8 mouse cellular contexts compared by ENCODE assay signal in the genomic region with DNA sequence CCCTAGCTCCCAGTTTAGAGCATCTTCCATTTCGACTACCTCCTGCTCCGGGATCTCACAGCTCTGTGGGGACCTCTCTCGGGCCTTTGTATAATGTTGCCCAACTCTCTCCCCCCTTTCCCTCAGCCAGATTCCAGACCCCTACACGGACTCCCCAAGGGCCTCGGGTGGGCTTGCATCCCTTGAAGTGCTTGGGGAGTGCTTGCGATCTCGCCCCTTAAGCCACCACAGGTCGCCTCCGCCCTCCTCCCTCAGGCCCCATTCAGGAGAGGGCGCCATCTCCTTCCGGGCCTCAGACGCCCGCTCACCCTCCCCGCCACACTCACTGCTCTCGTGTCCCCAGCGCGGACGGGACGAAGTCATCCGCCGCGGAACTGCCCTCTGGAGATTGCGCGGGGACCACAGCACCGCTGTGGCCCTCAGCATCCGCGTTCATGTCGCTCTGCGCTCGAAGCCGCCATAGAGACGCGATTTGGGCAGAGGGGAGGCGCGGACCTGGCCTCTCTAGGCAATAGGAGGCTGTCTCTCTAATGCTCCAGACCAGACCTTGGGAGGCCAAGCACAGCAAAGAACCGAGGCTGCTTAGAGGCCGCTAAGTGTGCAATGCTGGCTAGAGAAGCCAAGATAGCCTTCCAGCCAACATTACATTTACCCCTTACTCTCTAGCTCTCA. TPM values are rescaled to one million over a fixed set of nuclear protein-coding genes. Genes with fewer than 3 reads are reported as not detected.
DNase-seq lines count a peak whose midpoint lies in the region; ATAC-seq and TF ChIP-seq lines count a peak whose summit lies in the region.

A gene (minus strand): TSS at position 501 of the 672 bp plus-strand sequence.

- WGBS in heart, embryonic 12.5 days: under 1% methylated on average over 37 of the region's 37 CpGs
- under 1% methylated on average over 37 of the region's 37 CpGs for WGBS in kidney, postnatal 0 days
- WGBS in liver, embryonic 11.5 days: under 1% methylated on average over 37 of the region's 37 CpGs
- under 1% methylated on average over 37 of the region's 37 CpGs for WGBS in stomach, embryonic 14.5 days

- ATAC-seq in erythroblast, adult 5-6 weeks (replicated peaks; ENCODE audit: low FRiP score, poor library complexity, severe bottlenecking): peak; percentile 97
- ATAC-seq in heart, embryonic 12.5 days (ENCODE audit: insufficient number of reproducible peaks, low FRiP score): peak; percentile 92
- ATAC-seq in kidney, postnatal 0 days (replicated peaks; ENCODE audit: low FRiP score, low read depth): peak; percentile 93
- peak; percentile 97 for ATAC-seq in liver, embryonic 11.5 days (replicated peaks; ENCODE audit: low FRiP score)
- ATAC-seq in stomach, embryonic 14.5 days (ENCODE audit: insufficient number of reproducible peaks, insufficient read depth, low FRiP score, low read depth): peak; percentile 95

- peak within 1 kb of the TSS; percentile 80 for H3K9ac ChIP-seq in heart, embryonic 12.5 days
- H3K9ac ChIP-seq in kidney, postnatal 0 days (ENCODE audit: low read depth, low read length): peak within 1 kb of the TSS; percentile 92
- H3K9ac ChIP-seq in liver, embryonic 11.5 days (ENCODE audit: low read depth, low read length): peak within 1 kb of the TSS; percentile 96
- H3K9ac ChIP-seq in stomach, embryonic 14.5 days (replicated peaks; ENCODE audit: low read depth, low read length): peak within 1 kb of the TSS; percentile 57

- H3K4me1 ChIP-seq in heart, embryonic 12.5 days (replicated peaks): peaks cover 5% of the 10 kb centered on the region; the same call in 1 of the 2 replicates
- H3K4me1 ChIP-seq in kidney, postnatal 0 days (replicated peaks; ENCODE audit: insufficient read depth, low read length): no peaks in the 10 kb centered on the region
- peaks cover 9% of the 10 kb centered on the region for H3K4me1 ChIP-seq in liver, embryonic 11.5 days (replicated peaks; ENCODE audit: control insufficient read depth, insufficient read depth, low read length)
- H3K4me1 ChIP-seq in stomach, embryonic 14.5 days (ENCODE audit: control insufficient read depth, insufficient read depth, low read length): no peaks in the 10 kb centered on the region

- peak within 1 kb of the TSS; percentile 57 for H3K4me2 ChIP-seq in heart, embryonic 12.5 days
- peak within 1 kb of the TSS; percentile 60 for H3K4me2 ChIP-seq in kidney, postnatal 0 days (ENCODE audit: low read length)
- H3K4me2 ChIP-seq in liver, embryonic 11.5 days: peak within 1 kb of the TSS; percentile 81
- H3K4me2 ChIP-seq in stomach, embryonic 14.5 days (replicated peaks; ENCODE audit: low read depth, low read length): peak within 1 kb of the TSS; percentile 65

- H3K36me3 ChIP-seq in heart, embryonic 12.5 days: peaks cover 27% of the 10 kb centered on the region
- H3K36me3 ChIP-seq in kidney, postnatal 0 days (ENCODE audit: insufficient read depth, low read length): peaks cover 14% of the 10 kb centered on the region; the same call in 1 of the 2 replicates
- peaks cover 7% of the 10 kb centered on the region; the same call in 1 of the 2 replicates for H3K36me3 ChIP-seq in liver, embryonic 11.5 days (ENCODE audit: control insufficient read depth, insufficient read depth, low read length)
- H3K36me3 ChIP-seq in stomach, embryonic 14.5 days (ENCODE audit: control insufficient read depth, insufficient read depth, low read length): peaks cover 19% of the 10 kb centered on the region

- peak; percentile 83 to 86 for DNase-seq in B cell, adult 2 months
- peak; percentile 96 for DNase-seq in brain, adult 2 months (ENCODE audit: low read depth, low spot score)
- DNase-seq in kidney, postnatal 0 days (ENCODE audit: low spot score): peak; percentile 93
- DNase-seq in liver, embryonic 11.5 days (ENCODE audit: low spot score): peak; percentile 86
- peak; percentile 89 for DNase-seq in naive thymus-derived CD4-positive, alpha-beta T cell, adult 2 months (ENCODE audit: low read depth)

- H3K9me3 ChIP-seq in heart, embryonic 12.5 days (replicated peaks): no peaks in the 10 kb centered on the region
- no peaks in the 10 kb centered on the region for H3K9me3 ChIP-seq in kidney, postnatal 0 days (replicated peaks; ENCODE audit: low read length)
- no peaks in the 10 kb centered on the region for H3K9me3 ChIP-seq in liver, embryonic 11.5 days (ENCODE audit: control insufficient read depth, low read length)
- H3K9me3 ChIP-seq in stomach, embryonic 14.5 days (ENCODE audit: control insufficient read depth, low read depth, low read length): no peaks in the 10 kb centered on the region

- H3K27me3 ChIP-seq in heart, embryonic 12.5 days (replicated peaks): no peaks in the 10 kb centered on the region
- no peaks in the 10 kb centered on the region for H3K27me3 ChIP-seq in kidney, postnatal 0 days (ENCODE audit: insufficient read depth, low read length)
- H3K27me3 ChIP-seq in liver, embryonic 11.5 days (replicated peaks; ENCODE audit: control insufficient read depth, insufficient read depth, low read length): no peaks in the 10 kb centered on the region
- H3K27me3 ChIP-seq in stomach, embryonic 14.5 days (ENCODE audit: control insufficient read depth, insufficient read depth, low read length): no peaks in the 10 kb centered on the region

- H3K27ac ChIP-seq in heart, embryonic 12.5 days (ENCODE audit: poor library complexity, severe bottlenecking): peak within 1 kb of the TSS; percentile 92
- peak within 1 kb of the TSS; percentile 97 for H3K27ac ChIP-seq in kidney, postnatal 0 days
- H3K27ac ChIP-seq in liver, embryonic 11.5 days (ENCODE audit: low read depth, low read length): peak within 1 kb of the TSS; percentile 89
- H3K27ac ChIP-seq in stomach, embryonic 14.5 days (ENCODE audit: low read length): peak within 1 kb of the TSS; percentile 97

- H3K4me3 ChIP-seq in heart, embryonic 12.5 days: peak within 1 kb of the TSS; percentile 68
- H3K4me3 ChIP-seq in kidney, postnatal 0 days (replicated peaks; ENCODE audit: low read depth, low read length): peak within 1 kb of the TSS; percentile 50
- peak within 1 kb of the TSS; percentile 84 for H3K4me3 ChIP-seq in liver, embryonic 11.5 days (ENCODE audit: low read depth, low read length)
- peak within 1 kb of the TSS; percentile 84 for H3K4me3 ChIP-seq in stomach, embryonic 14.5 days (ENCODE audit: low read depth, low read length)

- TF ChIP-seq CTCF in kidney, postnatal 0 days (IDR thresholded peaks at IDR 0.05; ENCODE audit: low read depth): peak; percentile 44

RNA-seq across cellular contexts. Expression of the gene that starts here (rescaled TPM):
- 5.6 and 7.3 TPM in 2 replicates for total RNA-seq in erythroblast, adult 5-6 weeks (2015; ENCODE audit: low replicate concordance)
- total RNA-seq in erythroblast, adult 5-6 weeks (2017; ENCODE audit: low replicate concordance): 16.3 and 23.8 TPM in 2 replicates
- 37.9 and 45.9 TPM in 2 replicates for polyA plus RNA-seq in heart, embryonic 12.5 days (2016; fragmentation: Nextera tagmentation; extraction: Ambion mirVana)
- 74.0 and 76.6 TPM in 2 replicates for polyA plus RNA-seq in kidney, postnatal 0 days (2015; fragmentation: Nextera tagmentation; extraction: Ambion mirVana)
- 50.4 and 54.0 TPM in 2 replicates for polyA plus RNA-seq in liver, embryonic 11.5 days (2014; fragmentation: Nextera tagmentation; extraction: Ambion mirVana)
- 74.1 and 76.7 TPM in 2 replicates for polyA plus RNA-seq in stomach, embryonic 14.5 days (2014; fragmentation: Nextera tagmentation; extraction: Ambion mirVana)

Comparison
In these comparisons a context has a peak if more than half of its experiments do, and no peak if none do; other contexts are left out.
1. Peak in every context shown above with its lines: DNase-seq, ATAC-seq, H3K4me3 ChIP-seq and H3K27ac ChIP-seq.